Mouse (Mus musculus): ENCODE measurements around the gene Bmt2. TPM values are rescaled to one million over a fixed set of nuclear protein-coding genes. Genes with fewer than 3 reads are reported as not detected.
A peak's percentile ranks its signal among the peaks of the same experiment; 100 is the strongest.

Bmt2 gene
- total RNA-seq, 4 experiments from 2014 or later = 20.9 to 23.5 (median 22.8) TPM

DNA sequence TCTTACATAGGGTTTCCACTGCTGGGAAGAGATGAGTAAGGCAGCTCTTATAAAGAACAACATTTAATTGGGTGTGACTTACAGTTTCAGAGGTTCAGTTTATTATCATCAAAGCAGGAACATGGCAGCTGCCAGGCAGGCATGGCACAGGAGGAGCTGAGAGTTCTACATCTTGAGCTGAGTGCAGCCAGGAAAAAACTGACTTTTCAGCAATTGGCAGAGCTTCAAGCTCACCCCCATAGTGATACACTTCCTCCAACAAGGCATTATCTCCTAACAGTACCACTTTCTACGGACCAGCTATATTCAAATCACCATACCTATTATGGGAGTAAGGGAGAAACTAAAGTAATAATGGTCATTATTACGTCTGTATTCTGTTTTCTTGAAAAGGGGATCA lies 58.1 kb downstream of the Bmt2 start:
- no peak for DNase-seq (ENCODE audit: low spot score in 2 of 2)

DNA sequence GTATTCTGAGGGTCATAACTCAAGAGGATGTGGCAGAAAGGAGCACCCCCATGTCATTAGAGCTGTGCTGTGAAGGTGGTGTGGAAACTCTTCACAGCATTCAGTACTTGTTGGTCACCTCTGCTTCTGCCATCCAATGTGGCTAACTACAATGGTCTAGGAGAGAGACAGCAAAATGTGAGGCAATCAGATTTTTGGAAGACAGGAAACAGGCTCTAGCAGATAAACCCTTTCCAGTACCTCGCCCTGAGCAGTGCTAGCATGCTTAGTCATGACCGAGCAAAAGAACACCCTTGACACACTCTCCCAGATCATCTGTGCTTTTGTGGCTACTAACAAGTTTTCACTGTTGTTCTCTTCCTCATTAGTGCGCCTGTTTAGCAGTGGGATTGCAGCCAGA lies 60.7 kb downstream of the Bmt2 start:
- DNase-seq (ENCODE audit: low spot score in 2 of 2) = no peak

DNA sequence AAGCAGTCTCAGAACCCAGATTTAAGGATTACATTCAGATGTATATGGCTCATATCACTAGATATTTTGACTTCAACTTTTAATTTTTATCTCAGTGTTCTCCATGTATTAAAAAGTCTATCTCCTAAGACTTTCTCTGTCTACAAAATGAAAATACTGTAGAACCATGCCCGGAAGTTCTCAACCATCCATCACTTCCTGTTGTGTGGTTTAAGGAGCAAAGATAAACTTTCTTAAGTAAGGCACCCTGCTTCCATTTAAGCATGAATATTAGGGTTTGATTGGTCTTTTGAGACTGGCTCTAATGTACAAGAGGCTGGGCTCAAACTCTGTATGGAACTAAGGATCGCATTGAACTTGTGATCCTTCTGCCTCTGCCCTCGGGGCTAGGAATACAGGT lies 63.2 kb downstream of the Bmt2 start:
- DNase-seq (ENCODE audit: low spot score in 2 of 2) = no peak

DNA sequence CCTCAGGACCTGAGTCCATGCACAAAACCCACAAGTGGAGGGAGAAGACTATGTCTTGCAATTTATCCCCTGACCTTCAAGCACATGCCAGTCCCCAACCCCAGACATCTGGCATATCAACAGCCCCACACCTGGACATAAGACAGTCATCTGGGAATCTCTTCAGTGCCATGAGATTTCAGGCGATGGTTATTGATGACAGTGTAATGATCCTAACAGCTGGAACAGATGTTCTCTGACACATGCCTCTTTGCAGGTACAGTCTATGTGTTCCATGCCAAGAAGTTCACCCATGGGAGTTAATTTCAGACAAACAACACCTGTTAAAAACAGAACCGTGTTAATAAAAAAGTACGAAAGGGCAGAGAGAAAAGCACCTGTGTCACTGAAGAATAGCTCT lies 64.1 kb downstream of the Bmt2 start:
- DNase-seq (ENCODE audit: low spot score in 2 of 2) = no peak

DNA sequence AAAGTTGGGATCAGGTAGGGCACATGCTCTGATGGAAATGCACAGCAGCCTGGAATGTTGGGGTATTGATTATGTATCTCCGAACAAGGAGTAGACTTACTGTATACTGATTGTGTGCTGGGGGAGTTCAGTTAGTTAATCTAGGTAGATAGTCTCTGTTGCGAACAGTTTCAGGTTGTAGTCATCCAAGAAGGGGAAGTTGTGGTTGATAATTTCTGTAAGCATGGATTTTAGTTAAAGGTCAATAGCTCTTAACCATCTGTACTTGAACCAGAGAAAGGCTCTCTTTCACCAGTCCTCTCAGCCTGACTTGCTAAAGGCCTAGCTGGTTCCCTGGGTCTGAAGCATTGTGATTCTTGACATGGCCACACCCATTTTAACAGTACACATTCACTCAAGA lies 66.9 kb downstream of the Bmt2 start:
- DNase-seq (ENCODE audit: low spot score in 2 of 2) = no peak

DNA sequence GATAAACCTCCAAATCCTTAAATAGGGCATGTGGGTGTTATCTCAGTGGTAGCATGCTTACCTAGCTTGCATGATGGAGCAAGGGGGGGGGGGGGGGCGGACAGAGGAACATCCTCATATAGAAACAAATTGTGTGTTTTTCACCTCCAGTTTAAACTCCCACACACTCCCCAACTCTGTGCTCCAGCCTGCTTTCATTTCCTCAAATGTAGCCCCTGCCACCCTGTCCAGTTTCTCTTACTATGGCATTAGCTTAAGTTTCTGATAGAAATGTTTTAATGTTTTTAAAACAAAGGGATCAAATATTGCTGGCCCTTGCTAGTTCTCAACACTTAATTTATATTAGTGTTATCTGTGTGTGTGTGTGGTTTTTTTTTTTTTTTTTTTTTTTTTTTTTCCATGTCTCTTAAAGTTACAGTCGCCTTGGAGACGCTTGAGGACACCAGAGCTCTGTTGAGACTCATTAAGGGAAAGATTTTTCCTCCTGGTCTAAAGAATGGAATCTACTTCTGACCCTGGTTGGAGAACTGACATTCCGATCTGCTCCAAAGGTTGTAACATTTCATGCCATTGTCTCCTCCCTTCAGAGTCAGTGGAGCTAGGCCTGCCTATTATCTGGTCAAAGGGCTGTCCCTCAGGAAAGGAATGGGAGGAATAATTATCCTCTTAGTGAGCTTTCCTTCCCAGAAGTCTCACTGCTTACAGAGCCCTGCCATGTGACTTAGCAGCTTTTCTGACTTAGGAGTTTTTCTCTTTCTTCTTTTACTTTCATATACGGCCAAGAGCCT lies 68.2 kb downstream of the Bmt2 start:
- DNase-seq (ENCODE audit: low spot score in 2 of 2) = no peak

DNA sequence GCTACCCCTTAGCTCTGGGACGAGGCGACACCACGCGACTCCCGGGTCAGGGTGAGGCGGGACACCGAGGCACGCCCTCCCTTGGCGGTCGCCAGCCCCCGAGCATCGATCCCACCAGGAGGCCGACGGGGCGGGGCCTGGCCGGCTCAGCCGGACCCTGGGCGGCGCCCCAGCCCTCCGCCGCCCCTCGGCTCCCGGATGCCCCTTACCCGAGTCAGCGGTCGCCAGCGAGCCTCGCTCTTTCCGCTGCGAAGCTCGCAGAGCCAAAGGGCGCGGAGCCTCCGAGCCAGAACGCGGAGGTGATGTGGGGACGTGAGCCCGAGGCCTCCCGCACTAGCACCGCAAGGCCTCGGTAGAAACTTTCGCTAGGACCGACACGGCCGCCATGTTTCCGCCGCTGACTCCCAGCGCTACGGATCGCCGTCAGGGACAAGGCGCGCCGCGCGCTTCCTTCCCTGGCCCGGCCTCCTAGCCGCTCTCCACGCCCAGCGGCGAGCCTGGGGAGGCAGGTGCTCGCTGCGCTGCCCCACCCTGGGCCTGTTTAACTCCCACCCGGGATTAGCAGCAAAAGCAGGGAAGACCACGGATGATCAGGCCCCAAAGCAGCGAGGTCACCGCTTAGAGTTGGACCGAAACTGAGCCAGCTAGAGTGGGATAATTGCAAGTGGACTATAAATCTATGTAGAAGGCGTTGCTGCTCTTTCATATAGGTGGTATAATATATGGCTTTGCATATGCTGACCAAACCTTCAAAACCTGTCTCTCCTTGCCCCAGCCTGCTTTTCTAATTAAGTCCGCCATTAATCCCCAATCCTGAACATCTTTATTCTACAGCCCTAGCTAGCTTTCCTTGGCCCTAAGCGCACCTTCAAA lies 69.9 kb downstream of the Bmt2 start, which contains the start of gene Tmem168:
Gene Tmem168, minus strand, starts transcription at position 480 of the 873 bp plus-strand sequence.
- DNase-seq (ENCODE audit: low spot score in 2 of 2) = peak; percentile 90 to 98

DNA sequence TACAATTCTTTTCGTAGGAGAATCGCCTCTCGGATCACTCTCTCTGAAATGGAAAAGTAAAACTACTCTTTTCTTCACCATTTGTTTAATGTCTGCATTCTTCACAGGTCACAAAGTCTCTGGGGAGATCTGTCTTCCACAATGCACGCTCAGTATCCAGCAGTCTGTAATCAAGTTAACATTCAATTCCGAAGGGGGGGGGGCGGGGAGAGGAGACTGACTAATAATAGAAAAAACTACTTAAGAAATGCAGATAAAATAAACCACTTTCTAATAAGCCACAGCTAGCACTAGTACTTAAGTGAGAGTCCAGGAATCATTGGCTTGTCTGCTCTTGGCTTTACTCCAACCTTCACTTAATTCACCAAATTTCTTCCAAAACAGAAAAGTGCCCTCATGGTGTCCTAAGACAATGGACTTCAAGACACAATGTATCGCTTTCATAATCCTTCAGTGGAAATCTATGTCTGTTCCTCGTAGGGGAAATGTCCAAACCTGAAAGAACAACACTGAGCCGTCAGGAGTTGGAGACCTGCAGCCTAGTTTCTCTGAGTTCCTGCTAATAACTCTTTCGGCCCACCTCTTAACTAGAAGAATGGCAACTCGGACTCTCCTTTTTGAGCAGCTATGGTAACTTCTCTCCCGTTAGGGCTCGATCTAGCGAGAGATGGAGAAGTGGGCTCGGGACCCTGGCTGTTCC lies 70.7 kb downstream of the Bmt2 start:
- DNase-seq (ENCODE audit: low spot score in 2 of 2) = no peak

DNA sequence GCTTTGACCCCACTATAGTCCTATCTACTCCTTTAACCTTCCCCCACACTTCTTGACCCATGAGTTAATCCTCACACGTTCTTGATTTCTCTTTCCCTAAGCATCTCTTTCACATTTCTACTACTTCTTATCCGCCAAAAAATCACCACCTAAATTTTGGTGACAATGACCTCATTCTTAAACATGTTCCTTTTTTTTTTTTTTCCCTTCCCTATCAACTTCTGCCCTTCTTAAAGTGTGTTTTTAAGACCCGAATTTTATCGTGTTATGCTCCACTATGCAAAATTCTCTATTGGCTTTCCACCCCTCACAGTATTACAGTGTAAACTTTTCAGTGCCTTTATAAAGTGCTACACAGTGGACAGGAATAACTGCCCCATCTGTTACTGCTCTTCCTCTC lies 71.4 kb downstream of the Bmt2 start:
- DNase-seq (ENCODE audit: low spot score in 2 of 2) = no peak

DNA sequence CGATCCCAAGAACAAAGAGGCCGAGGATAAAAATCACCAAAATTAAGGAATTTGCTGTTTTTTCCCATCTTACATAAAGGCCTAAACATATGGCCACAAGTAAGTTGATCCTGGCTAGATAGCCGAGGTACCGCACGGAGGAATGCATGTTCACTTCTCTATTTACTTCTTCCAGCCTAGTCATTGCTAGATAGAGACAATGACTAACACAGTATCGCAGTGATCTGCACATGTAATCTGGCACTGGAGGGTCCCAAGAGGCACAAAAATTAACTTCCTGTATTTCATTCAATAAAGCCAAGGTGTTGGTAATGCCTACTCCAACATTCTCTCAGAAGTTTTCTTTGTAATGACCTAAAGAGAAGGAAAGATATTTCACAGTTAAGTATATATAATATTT lies 74.6 kb downstream of the Bmt2 start:
- no peak for DNase-seq (ENCODE audit: low spot score in 2 of 2)

DNA sequence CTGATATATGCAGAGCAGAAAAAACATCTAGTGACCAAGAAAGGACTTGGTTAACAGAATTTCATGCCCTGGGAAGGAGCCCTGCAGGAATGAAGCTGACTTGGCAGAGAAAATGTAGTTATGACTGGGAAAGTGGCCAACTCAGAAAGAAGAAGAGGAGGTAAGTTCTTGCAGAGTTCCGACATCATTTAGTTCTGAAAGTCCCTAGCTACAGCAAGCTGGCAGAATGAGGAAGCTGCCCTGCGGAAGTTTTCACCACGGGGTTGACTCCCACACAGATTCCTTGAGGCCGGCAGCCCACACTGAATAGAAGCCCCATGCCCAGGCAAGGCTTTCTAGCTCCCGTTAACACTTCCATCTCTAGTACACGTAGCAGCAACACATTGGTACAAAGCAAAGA lies 76.2 kb downstream of the Bmt2 start:
- peak; percentile 15 to 22 for DNase-seq (ENCODE audit: low spot score in 2 of 2)

DNA sequence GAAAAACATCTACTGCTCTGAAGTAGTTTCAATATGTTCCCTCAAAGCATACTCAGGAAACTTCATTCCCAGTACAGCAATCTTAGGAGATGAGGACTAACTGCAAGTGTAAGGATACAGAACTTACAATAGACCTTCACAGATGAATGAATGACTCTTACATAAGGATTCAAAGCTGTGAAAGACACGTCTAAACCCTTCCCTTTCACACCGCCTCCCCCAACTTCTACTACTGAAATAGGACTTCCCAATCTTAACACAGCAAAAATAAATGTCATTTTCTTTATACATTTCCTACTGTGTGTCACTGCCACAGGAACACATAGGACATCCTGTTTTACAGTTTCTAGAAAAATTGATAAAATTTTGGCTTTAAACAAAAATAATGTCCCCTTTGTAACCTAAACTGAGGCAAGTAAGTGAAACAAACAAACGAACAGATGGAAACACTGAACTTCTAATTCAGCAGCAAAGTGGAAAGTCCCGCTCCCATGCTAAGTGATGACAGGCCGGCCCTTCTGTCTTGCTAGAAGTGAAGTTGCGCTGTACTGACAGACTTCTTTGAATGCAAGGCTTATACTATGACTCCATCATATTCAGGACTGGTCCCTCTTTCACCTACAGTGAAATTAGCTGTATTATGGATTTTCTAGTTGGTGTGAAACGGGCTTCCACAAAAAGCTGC lies 79.4 kb downstream of the Bmt2 start:
- DNase-seq (ENCODE audit: low spot score in 2 of 2) = no peak

DNA sequence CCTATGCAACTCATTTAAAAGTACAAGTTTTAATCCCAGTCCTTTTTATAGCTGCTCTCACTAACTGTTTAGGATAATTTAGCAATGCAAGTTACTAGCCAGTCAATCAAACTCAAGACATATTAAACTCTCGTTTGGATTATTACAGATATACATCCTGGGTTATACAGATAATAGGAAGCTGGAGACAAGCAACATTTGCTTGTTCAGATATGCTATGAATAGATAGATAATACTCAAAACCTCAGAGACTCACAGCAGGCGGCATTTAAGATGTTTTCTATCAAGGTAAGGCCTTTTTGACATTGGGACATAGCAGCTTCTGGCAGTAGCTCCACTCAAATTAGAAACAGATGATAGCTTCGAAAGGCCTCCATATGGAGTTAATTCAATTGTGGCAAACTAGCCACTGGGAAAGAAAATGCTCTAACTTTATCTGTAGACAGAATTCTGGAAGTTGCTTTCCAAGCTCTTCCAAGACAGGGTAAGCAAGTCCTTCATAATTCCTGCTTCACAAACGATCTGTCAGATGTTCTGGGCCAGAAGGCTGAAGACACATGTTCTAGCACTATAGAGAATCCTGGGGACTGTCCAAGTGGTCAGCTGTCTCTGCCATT lies 84.9 kb downstream of the Bmt2 start:
- DNase-seq (ENCODE audit: low spot score in 2 of 2) = no peak

DNA sequence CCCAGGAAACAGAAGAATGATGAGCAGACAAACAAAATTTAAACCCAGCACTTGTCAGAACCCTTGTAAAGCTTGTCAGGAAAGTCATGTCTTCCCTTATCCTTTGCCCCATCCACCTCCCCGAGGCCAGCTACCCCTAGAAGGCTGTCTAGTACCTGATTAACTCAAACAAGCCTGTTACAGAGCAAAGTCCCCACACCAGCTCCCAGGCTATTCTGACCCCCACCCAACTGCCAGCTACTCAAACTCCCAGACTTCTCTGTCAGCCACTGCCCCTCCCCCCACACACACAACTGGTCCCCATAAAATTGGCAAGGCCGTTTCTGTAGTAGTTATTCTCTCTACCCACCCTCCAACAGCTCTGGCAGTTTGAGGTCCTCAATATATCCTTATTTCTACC lies 91.2 kb downstream of the Bmt2 start:
- DNase-seq (ENCODE audit: low spot score in 2 of 2) = no peak

DNA sequence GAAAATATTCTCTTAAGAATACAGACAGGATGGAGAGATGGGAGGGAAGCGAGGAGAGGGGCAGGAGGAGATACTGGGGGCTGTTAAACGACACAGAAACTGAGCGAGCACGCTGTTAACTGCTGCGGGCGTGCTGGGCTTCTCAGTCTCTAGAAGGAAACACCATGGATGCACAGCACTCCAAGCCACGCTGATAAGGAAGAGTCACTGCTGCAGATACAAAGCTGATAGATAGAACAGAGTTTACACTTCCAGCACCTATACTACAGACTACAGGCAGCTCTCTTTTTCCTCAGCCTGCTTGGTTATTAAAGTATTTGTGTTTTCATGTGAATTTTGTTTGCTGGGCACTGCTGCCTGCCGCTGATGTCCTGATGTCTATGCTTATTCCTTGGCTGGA lies 91.6 kb downstream of the Bmt2 start:
- no peak for DNase-seq (ENCODE audit: low spot score in 2 of 2)

DNA sequence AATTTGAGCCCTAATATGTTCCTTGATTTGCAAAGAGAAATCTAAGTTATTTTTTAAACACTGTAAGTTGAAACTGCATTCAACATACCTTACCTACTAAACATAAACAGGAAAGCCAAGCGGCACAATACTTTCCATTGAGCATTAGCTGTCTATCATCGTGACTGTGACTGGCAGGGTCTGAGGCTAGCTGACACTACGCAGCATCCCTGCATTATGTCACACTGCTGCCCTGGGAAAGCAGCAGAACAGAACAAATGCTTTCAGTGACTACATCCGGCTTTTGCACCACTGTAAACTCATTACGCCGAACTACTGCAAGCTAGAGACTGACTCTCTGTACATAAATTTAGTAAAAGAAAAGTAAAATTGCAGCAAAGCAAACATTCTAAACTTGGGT lies 93.0 kb downstream of the Bmt2 start:
- DNase-seq (ENCODE audit: low spot score in 2 of 2) = no peak

DNA sequence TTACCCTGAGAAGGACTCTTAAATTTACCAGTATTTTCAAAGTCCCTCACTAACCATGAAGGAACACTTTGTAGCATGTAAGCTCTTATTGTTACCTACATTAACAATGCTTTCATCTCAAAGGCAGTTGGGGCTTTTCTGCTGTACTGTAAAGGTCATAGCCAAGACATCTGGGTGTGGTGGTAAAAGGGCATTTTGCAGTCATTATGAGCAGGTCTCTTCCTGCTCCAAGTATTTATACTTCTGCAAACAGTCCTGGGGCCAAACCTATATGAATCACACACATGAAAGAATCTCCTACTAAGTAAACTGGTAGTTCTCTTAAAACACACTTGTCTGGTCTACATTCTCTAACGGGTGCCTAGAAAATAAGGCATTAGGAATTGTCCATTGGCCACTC lies 95.7 kb downstream of the Bmt2 start:
- DNase-seq (ENCODE audit: low spot score in 2 of 2) = no peak
